Mouse (Mus musculus): Measurements from ENCODE around the gene Slc22a5. TPM values are rescaled to one million over a fixed set of nuclear protein-coding genes. Genes with fewer than 3 reads are reported as not detected.

Slc22a5 gene
- 4.1 and 4.2 TPM in 2 replicates for polyA plus RNA-seq (2012; rRNA removed)

DNA sequence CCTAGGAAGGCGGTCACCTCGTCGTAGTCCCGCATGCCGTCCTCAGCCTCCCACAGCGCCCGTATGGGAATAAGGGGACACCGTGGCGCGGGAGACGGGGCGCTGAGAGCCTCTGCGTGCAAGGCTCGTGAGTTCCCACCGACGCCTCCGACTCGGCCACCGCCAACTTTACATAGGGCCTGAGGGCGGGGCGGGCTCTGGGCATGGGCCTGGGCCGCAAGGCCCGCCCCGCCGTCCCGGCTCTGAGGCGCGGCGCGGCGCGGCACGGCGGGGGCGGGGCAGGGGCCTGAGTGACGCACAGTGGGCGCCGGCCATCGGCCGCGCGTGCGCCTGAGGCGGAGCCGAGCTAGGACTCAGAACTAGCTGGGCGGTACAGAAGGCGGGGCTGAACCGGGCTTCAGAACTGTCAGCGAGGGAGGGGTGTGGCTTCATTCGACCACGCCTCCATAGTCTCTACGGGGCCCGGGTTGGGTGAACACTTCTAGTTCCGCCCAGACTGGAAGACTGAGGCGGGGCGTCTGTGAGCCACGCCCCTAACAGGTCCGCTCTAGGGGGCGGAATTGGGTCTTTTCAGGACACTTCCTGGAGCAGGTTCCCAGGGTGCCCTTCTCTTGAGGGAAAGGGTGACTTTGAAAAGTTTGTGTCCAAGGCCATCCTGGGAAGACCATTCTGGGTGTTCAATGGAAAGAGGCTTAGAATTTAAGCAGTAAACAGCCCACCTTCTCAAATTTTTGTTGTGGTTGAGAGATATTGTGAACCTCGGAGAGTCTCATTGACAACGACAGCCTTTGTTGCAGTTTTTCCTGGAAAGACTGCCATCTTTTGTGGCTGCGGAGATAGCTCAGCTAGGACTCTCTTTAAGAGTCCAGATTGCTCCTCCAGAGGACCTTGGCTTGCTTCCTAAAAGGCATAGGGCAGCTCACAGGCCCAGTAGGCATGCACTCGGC lies at the start of gene Slc22a5:
Gene Slc22a5, minus strand, starts transcription at position 156 of the 947 bp plus-strand sequence.

GRCm38 (mm10) chr11:53858761-53859580 lies 32.5 kb downstream of the Slc22a5 start, which contains the start of gene Gm12216:
Gene Gm12216 (minus strand): TSS chr11:53859256.

Other genes with a start within 250 kb of the Slc22a5 start
- 3.2 TPM in 2 replicates for gene Rad50, start 184.3 kb downstream of the Slc22a5 start, polyA plus RNA-seq (2012; rRNA removed)
- not detected in 2 replicates for gene Il5, start 170.9 kb downstream of the Slc22a5 start, polyA plus RNA-seq (2012; rRNA removed)
- 24.6 and 28.0 TPM in 2 replicates for gene Irf1, start 121.6 kb downstream of the Slc22a5 start, polyA plus RNA-seq (2012; rRNA removed)
- gene Gm17334, start 118.5 kb downstream of the Slc22a5 start, polyA plus RNA-seq (2012; rRNA removed), result not detected in 2 replicates
- 0.37 and 0.72 TPM in 2 replicates for gene Gm12216, start 32.4 kb downstream of the Slc22a5 start, polyA plus RNA-seq (2012; rRNA removed)
- 1.3 and 1.6 TPM in 2 replicates for gene Slc22a21, start 88.7 kb upstream of the Slc22a5 start, polyA plus RNA-seq (2012; rRNA removed)
- 9.0 and 9.1 TPM in 2 replicates for gene Slc22a4, start 136.4 kb upstream of the Slc22a5 start, polyA plus RNA-seq (2012; rRNA removed)
- gene Pdlim4, start 177.4 kb upstream of the Slc22a5 start, polyA plus RNA-seq (2012; rRNA removed), result 3.1 and 3.9 TPM in 2 replicates
- gene P4ha2, start 208.4 kb upstream of the Slc22a5 start, polyA plus RNA-seq (2012; rRNA removed), result 9.5 and 10.2 TPM in 2 replicates